Mouse (Mus musculus): ENCODE results near the gene Tspan7. TPM values are rescaled to one million over a fixed set of nuclear protein-coding genes. Genes with fewer than 3 reads are reported as not detected.

Gene Tspan7
- polyA plus RNA-seq, 1 experiment: 42.1 TPM

DNA sequence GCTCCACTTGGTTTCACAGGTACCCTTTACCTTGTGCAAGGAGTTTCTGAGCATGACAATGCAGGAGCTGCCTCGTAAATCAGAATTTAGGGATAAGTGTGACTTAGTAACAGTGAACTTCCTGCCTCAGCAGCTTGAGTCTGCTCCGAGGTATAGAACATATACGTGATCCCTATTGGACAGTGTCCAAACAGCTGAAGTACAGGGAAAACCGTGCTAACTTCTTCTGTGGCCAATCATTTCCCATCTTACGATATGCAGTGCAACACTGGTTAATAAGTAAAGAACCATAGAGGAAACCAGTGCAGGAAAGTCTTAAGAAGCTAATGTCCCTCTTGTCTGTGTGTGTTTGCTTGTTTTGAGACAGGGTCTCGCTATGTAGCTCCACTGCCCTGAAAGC, 32.0 kb downstream of the Tspan7 start:
- H3K27ac ChIP-seq (replicated peaks; ENCODE audit: low read depth, low read length): no peak overlapping the region

DNA sequence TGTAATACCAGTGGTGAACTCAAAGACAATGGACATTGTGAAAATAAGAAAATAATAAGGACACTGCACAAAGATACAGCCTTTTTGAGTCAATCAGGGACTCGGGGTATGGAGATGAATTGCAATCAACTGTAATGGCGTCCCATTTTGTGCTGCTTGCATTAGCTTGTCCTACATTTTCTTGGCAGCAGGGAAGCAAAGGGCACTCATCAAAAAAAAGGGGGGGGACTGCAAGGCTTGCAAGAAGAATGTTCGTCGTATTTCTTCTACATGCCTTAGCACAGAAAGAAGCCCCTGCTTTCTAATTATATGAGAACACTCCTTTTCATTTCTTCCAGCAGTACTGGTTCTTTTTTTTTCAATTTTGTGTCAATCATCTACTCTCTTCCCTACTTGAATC, 32.8 kb downstream of the Tspan7 start:
- H3K27ac ChIP-seq (replicated peaks; ENCODE audit: low read depth, low read length): no peak overlapping the region
- no peak overlapping the region for H3K4me3 ChIP-seq (ENCODE audit: insufficient read depth, low read depth, low read length)
- no peaks in the 10 kb centered on the region for H3K4me1 ChIP-seq (ENCODE audit: control insufficient read depth, insufficient read depth, insufficient read length, low read length)

More for the DNA sequence above, 32.0 kb downstream of the Tspan7 start:
- Histone ChIP-seq H3K4me1 (ENCODE audit: control insufficient read depth, insufficient read depth, insufficient read length, low read length) (no peaks in the 10 kb centered on the region), H3K4me3 (ENCODE audit: insufficient read depth, low read depth, low read length) (no peak overlapping the region)

- Histone ChIP-seq H3K4me1 (ENCODE audit: control insufficient read depth, insufficient read depth, insufficient read length, low read length) (no peaks in the 10 kb centered on the region), H3K27ac (replicated peaks; ENCODE audit: low read depth, low read length) (no peak overlapping the region; the same call in none of the 2 replicates), H3K4me3 (ENCODE audit: insufficient read depth, low read depth, low read length) (no peak overlapping the region)
Measured at GRCm38 (mm10) chrX:10518510-10518909, 33.6 kb downstream of the Tspan7 start.

- Histone ChIP-seq H3K4me3 (ENCODE audit: insufficient read depth, low read depth, low read length) (no peak overlapping the region), H3K27ac (replicated peaks; ENCODE audit: low read depth, low read length) (no peak overlapping the region), H3K4me1 (ENCODE audit: control insufficient read depth, insufficient read depth, insufficient read length, low read length) (peaks cover 3% of the 10 kb centered on the region; the same call in 1 of the 2 replicates)
Measured at GRCm38 (mm10) chrX:10535450-10535849, 50.5 kb downstream of the Tspan7 start.

- H3K27ac ChIP-seq (replicated peaks; ENCODE audit: low read depth, low read length): no peak overlapping the region
Measured at GRCm38 (mm10) chrX:10539009-10539408, 54.1 kb downstream of the Tspan7 start.

GRCm38 (mm10) chrX:10539482-10540166, 54.7 kb downstream of the Tspan7 start:
- Histone ChIP-seq H3K4me1 (ENCODE audit: control insufficient read depth, insufficient read depth, insufficient read length, low read length) (peaks cover 3% of the 10 kb centered on the region; the same call in 1 of the 2 replicates), H3K27ac (replicated peaks; ENCODE audit: low read depth, low read length) (no peak overlapping the region), H3K4me3 (ENCODE audit: insufficient read depth, low read depth, low read length) (no peak overlapping the region)

More at GRCm38 (mm10) chrX:10539009-10539408, 54.1 kb downstream of the Tspan7 start:
- no peak overlapping the region for H3K4me3 ChIP-seq (ENCODE audit: insufficient read depth, low read depth, low read length)
- H3K4me1 ChIP-seq (ENCODE audit: control insufficient read depth, insufficient read depth, insufficient read length, low read length): peaks cover 3% of the 10 kb centered on the region; the same call in 1 of the 2 replicates

DNA sequence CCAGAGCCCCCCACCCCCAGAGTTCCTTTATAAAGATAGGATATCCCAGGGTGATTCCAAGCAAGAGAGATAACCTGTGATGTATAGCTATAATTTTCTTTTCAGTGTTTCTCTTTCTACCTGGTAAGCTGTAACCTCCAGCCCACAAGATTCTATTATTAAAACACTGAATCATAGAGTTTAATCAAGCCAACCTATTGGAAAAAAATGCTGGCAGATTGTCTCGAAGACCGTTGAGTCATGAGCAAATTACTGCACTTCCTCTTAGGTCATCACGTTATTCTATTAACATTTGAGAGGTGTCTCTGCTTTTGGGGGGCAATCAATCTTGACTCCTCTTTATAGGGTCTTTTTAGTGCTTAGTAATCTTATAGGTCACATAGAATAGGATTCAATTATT, 61.9 kb downstream of the Tspan7 start:
- H3K27ac ChIP-seq (replicated peaks; ENCODE audit: low read depth, low read length): no peak overlapping the region
- H3K4me3 ChIP-seq (ENCODE audit: insufficient read depth, low read depth, low read length): no peak overlapping the region
- H3K4me1 ChIP-seq (ENCODE audit: control insufficient read depth, insufficient read depth, insufficient read length, low read length): no peaks in the 10 kb centered on the region

GRCm38 (mm10) chrX:10549708-10550107, 64.8 kb downstream of the Tspan7 start:
- H3K4me1 ChIP-seq (ENCODE audit: control insufficient read depth, insufficient read depth, insufficient read length, low read length): no peaks in the 10 kb centered on the region
- no peak overlapping the region for H3K27ac ChIP-seq (replicated peaks; ENCODE audit: low read depth, low read length)
- H3K4me3 ChIP-seq (ENCODE audit: insufficient read depth, low read depth, low read length): no peak overlapping the region

- Histone ChIP-seq H3K4me1 (ENCODE audit: control insufficient read depth, insufficient read depth, insufficient read length, low read length) (no peaks in the 10 kb centered on the region), H3K4me3 (ENCODE audit: insufficient read depth, low read depth, low read length) (no peak overlapping the region), H3K27ac (replicated peaks; ENCODE audit: low read depth, low read length) (no peak overlapping the region; the same call in 1 of the 2 replicates)
Measured at GRCm38 (mm10) chrX:10556899-10557298, 71.9 kb downstream of the Tspan7 start.

- Histone ChIP-seq H3K27ac (replicated peaks; ENCODE audit: low read depth, low read length) (no peak overlapping the region), H3K4me1 (ENCODE audit: control insufficient read depth, insufficient read depth, insufficient read length, low read length) (no peaks in the 10 kb centered on the region), H3K4me3 (ENCODE audit: insufficient read depth, low read depth, low read length) (no peak overlapping the region)
Measured at GRCm38 (mm10) chrX:10557596-10557995, 72.6 kb downstream of the Tspan7 start.

DNA sequence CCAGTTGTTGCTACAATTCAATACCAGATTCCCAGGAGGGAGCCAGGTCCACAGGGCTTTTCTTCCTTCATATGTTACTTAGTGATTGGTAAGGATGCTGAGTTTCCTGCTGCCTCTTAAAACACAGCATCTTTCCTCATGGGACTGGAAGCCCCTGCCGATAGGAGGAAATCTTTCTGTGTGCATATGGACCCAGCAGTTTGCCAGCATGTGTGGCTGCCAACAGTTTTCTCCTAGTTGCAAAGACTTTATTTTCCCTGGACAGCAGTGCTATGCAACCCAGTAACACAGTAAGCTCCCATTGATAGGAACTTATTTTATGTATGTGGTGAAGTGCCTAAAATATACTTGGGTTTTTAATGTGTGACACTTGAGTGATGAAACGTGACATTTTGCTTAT, 73.7 kb downstream of the Tspan7 start:
- Histone ChIP-seq H3K27ac (replicated peaks; ENCODE audit: low read depth, low read length) (no peak overlapping the region), H3K4me3 (ENCODE audit: insufficient read depth, low read depth, low read length) (no peak overlapping the region), H3K4me1 (ENCODE audit: control insufficient read depth, insufficient read depth, insufficient read length, low read length) (no peaks in the 10 kb centered on the region)

GRCm38 (mm10) chrX:10565811-10566210, 80.9 kb downstream of the Tspan7 start:
- no peak overlapping the region for H3K27ac ChIP-seq (replicated peaks; ENCODE audit: low read depth, low read length)
- no peaks in the 10 kb centered on the region for H3K4me1 ChIP-seq (ENCODE audit: control insufficient read depth, insufficient read depth, insufficient read length, low read length)
- no peak overlapping the region for H3K4me3 ChIP-seq (ENCODE audit: insufficient read depth, low read depth, low read length)

- Histone ChIP-seq H3K27ac (replicated peaks; ENCODE audit: low read depth, low read length) (no peak overlapping the region), H3K4me3 (ENCODE audit: insufficient read depth, low read depth, low read length) (no peak overlapping the region), H3K4me1 (ENCODE audit: control insufficient read depth, insufficient read depth, insufficient read length, low read length) (peaks cover 3% of the 10 kb centered on the region; the same call in 1 of the 2 replicates)
Measured at GRCm38 (mm10) chrX:10574523-10574922, 89.6 kb downstream of the Tspan7 start.

DNA sequence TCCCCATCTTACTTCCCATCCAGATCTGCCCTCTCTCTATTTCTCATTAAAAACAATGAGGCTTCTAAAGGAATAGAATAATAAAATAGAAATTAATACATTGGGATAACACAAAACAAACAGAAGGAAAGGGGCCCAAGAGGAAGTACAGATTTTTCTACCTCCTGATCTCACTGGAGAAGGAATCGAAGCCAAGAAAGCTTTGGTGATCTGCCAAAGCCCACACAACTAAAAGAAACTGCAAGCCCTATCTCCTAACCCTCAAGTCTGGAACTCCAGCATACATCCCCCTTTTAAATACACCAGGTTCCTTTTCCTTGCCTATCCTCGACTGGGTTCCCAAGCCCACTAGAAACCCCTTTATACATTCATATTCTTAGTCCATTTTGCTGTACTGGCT, 90.4 kb downstream of the Tspan7 start:
- Histone ChIP-seq H3K27ac (replicated peaks; ENCODE audit: low read depth, low read length) (no peak overlapping the region), H3K4me1 (ENCODE audit: control insufficient read depth, insufficient read depth, insufficient read length, low read length) (peaks cover 3% of the 10 kb centered on the region; the same call in 1 of the 2 replicates), H3K4me3 (ENCODE audit: insufficient read depth, low read depth, low read length) (no peak overlapping the region)

DNA sequence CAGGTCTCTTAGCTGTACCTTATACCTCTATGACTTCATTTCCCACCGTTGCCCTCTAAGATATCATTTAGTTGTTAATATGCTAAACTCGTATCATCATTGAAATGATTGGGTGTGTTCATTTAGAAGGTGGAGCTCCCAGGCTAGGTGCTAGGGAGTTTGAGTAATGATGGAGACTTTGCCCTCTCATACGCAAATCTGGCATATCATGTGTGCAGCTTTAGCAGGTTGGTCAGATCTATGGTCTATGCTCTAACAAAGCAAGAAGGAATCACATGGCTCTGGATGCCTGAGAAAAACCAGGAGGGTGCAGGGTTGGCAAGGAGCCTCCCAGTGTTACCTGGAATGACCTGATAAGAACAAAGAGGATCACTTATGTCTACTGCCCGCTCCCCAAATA, 91.4 kb downstream of the Tspan7 start:
- no peak overlapping the region for H3K27ac ChIP-seq (replicated peaks; ENCODE audit: low read depth, low read length)
- H3K4me3 ChIP-seq (ENCODE audit: insufficient read depth, low read depth, low read length): no peak overlapping the region
- H3K4me1 ChIP-seq (ENCODE audit: control insufficient read depth, insufficient read depth, insufficient read length, low read length): peaks cover 3% of the 10 kb centered on the region; the same call in 1 of the 2 replicates

DNA sequence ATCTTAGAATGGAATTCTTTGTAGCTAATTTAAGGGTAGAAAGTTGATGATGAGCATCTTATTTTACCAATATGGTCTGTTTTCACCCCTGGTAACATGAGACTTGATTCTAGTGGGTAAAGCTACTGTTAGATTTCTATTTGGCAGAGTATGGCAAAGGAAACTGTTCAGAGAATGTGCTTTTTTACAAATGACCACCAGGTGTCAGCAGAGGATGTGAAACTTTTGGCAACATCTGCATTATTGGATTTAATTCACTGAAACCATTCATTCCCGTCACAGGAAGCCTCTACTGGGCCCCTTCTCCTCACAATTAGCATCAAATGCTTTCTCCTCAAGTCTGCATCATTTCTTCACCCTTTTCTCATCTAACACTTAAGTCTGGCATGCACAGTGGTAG, 92.4 kb downstream of the Tspan7 start:
- no peak overlapping the region for H3K27ac ChIP-seq (replicated peaks; ENCODE audit: low read depth, low read length)
- H3K4me3 ChIP-seq (ENCODE audit: insufficient read depth, low read depth, low read length): no peak overlapping the region
- peaks cover 3% of the 10 kb centered on the region; the same call in 1 of the 2 replicates for H3K4me1 ChIP-seq (ENCODE audit: control insufficient read depth, insufficient read depth, insufficient read length, low read length)

Data from brown adipose tissue, adult 24 weeks (tissue).